ENCODE assay signal across 9 mouse cellular contexts in the genomic region with DNA sequence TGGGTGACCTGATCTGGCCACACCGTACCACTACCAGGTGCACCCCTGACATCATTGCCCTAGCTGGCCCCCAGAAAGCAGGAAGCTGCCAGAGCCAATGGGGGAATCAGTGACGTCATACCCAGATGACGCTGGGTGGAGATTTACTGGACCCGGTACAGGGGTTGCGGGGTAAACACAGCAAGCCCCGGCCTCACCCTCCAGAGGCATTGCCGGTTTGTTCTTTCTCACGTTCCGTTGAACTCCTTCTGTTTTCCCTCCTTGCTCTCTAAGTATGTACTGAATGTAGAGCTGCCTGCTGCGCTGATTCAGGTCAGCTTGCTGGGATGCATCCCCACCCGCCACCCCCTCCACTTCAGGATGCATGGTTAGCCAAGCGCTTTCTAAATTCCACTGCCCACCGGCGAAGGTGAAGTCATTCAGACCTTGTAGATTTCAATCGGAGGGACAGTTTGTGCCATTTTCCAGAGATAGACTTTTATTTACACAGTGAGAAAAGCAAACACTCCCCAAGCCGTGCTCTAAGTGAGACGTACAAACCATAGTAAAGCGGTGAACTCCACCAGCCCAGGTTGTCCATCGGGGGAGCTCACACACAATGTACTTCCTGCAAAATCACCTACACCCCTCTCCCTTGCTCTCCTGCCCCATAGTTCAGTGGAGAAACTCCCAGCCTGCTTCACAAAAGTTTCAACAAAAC.
A peak's percentile ranks its signal among the peaks of the same experiment; 100 is the strongest.
DNase-seq lines count a peak whose midpoint lies in the region; ATAC-seq and TF ChIP-seq lines count a peak whose summit lies in the region.
"Had no signal": no experiment of that assay in that cellular context is flagged by ENCODE, and none has a peak within 500 bp of the region (broad histone marks: within the 10 kb centered on the region; RNA-seq: fewer than 3 reads in every experiment).

No protein-coding gene starts in this region.

- no peak overlapping the region for H3K4me3 ChIP-seq in liver, adult 2 months (ENCODE audit: insufficient read depth, low read depth, low read length)
- no peak overlapping the region for H3K4me3 ChIP-seq in heart, embryonic 11.5 days (ENCODE audit: low read depth, low read length)
- H3K4me3 ChIP-seq in limb, embryonic 13.5 days: no peak overlapping the region
- H3K4me3 ChIP-seq in stomach, embryonic 15.5 days (replicated peaks): no peak overlapping the region
- H3K4me3 ChIP-seq in neural tube, embryonic 15.5 days (replicated peaks): no peak overlapping the region
- H3K4me3 ChIP-seq: erythroblast, embryonic 14.5 days had no signal

- no peaks in the 10 kb centered on the region for H3K9me3 ChIP-seq in heart, embryonic 11.5 days (replicated peaks; ENCODE audit: control insufficient read depth, low read length)
- H3K9me3 ChIP-seq in limb, embryonic 13.5 days: no peaks in the 10 kb centered on the region
- H3K9me3 ChIP-seq in stomach, embryonic 15.5 days: no peaks in the 10 kb centered on the region
- H3K9me3 ChIP-seq in neural tube, embryonic 15.5 days (replicated peaks): no peaks in the 10 kb centered on the region

- no peaks in the 10 kb centered on the region for H3K27me3 ChIP-seq in liver, adult 2 months (ENCODE audit: control insufficient read depth, insufficient read depth, low read length)
- H3K27me3 ChIP-seq in heart, embryonic 11.5 days (ENCODE audit: control insufficient read depth, insufficient read depth, low read length): no peaks in the 10 kb centered on the region
- H3K27me3 ChIP-seq in limb, embryonic 13.5 days: no peaks in the 10 kb centered on the region
- H3K27me3 ChIP-seq in stomach, embryonic 15.5 days (replicated peaks): no peaks in the 10 kb centered on the region
- H3K27me3 ChIP-seq in neural tube, embryonic 15.5 days (replicated peaks): no peaks in the 10 kb centered on the region

- no peak for DNase-seq in liver, adult 2 months (ENCODE audit: extremely low read depth, low read depth, low spot score)
- no peak for DNase-seq in liver
- DNase-seq in spleen, postnatal 10 days (ENCODE audit: low spot score in 2 of 2): no peak
- no peak for DNase-seq in right cerebral cortex, adult 18-20 months

- H3K27ac ChIP-seq in liver, adult 2 months (replicated peaks; ENCODE audit: insufficient read depth, low read depth, low read length): peak overlapping the region; percentile 19
- H3K27ac ChIP-seq in heart, embryonic 11.5 days (ENCODE audit: low read depth, low read length): peak overlapping the region; percentile 35
- H3K27ac ChIP-seq in limb, embryonic 13.5 days: peak overlapping the region; percentile 3; the same call in 1 of the 2 replicates
- H3K27ac ChIP-seq in stomach, embryonic 15.5 days: peak overlapping the region; percentile 13; the same call in 1 of the 2 replicates
- H3K27ac ChIP-seq in neural tube, embryonic 15.5 days (replicated peaks): no peak overlapping the region

- no peak overlapping the region for H3K9ac ChIP-seq in liver, adult 2 months (ENCODE audit: low read depth, low read length)
- no peak overlapping the region for H3K9ac ChIP-seq in heart, embryonic 11.5 days (ENCODE audit: low read depth, low read length)
- no peak overlapping the region for H3K9ac ChIP-seq in limb, embryonic 13.5 days
- no peak overlapping the region for H3K9ac ChIP-seq in stomach, embryonic 15.5 days
- H3K9ac ChIP-seq in neural tube, embryonic 15.5 days (replicated peaks): no peak overlapping the region

- 28% methylated on average over 19 of the region's 19 CpGs for WGBS in liver, adult 2 months
- 72% methylated on average over 19 of the region's 19 CpGs for WGBS in heart, embryonic 11.5 days (ENCODE audit: insufficient replicate concordance)
- WGBS in limb, embryonic 13.5 days: 82% methylated on average over 19 of the region's 19 CpGs
- WGBS in stomach, embryonic 15.5 days: 47% methylated on average over 19 of the region's 19 CpGs
- 81% methylated on average over 19 of the region's 19 CpGs for WGBS in neural tube, embryonic 15.5 days

- no peaks in the 10 kb centered on the region for H3K36me3 ChIP-seq in liver, adult 2 months (ENCODE audit: control insufficient read depth, insufficient read depth, low read length)
- no peaks in the 10 kb centered on the region for H3K36me3 ChIP-seq in heart, embryonic 11.5 days (ENCODE audit: control insufficient read depth, insufficient read depth, low read length)
- H3K36me3 ChIP-seq in limb, embryonic 13.5 days: no peaks in the 10 kb centered on the region
- H3K36me3 ChIP-seq in stomach, embryonic 15.5 days: no peaks in the 10 kb centered on the region
- H3K36me3 ChIP-seq in neural tube, embryonic 15.5 days: no peaks in the 10 kb centered on the region

- no peak overlapping the region for H3K4me2 ChIP-seq in heart, embryonic 11.5 days
- no peak overlapping the region for H3K4me2 ChIP-seq in limb, embryonic 13.5 days (replicated peaks)
- peak overlapping the region; percentile 27; the same call in 1 of the 2 replicates for H3K4me2 ChIP-seq in stomach, embryonic 15.5 days
- no peak overlapping the region for H3K4me2 ChIP-seq in neural tube, embryonic 15.5 days

- TF ChIP-seq CTCF in liver, adult 2 months (IDR thresholded peaks at IDR 0.05; ENCODE audit: low read depth, low read length): no peak

- no peak for ATAC-seq in heart, embryonic 11.5 days (replicated peaks; ENCODE audit: insufficient number of reproducible peaks, low FRiP score, low TSS enrichment)
- no peak for ATAC-seq in limb, embryonic 13.5 days (ENCODE audit: low FRiP score, low read depth)
- peak; percentile 18 for ATAC-seq in stomach, embryonic 15.5 days (ENCODE audit: insufficient read depth, low FRiP score, low read depth)
- no peak for ATAC-seq in neural tube, embryonic 15.5 days (ENCODE audit: low FRiP score)

- TF ChIP-seq POLR2A in liver, adult 2 months (IDR thresholded peaks at IDR 0.05; ENCODE audit: extremely low read depth, insufficient read depth, low read length): no peak

- no peaks in the 10 kb centered on the region; the same call in 1 of the 2 replicates for H3K4me1 ChIP-seq in liver, adult 2 months (ENCODE audit: control insufficient read depth, insufficient read depth, low read length)
- H3K4me1 ChIP-seq in heart, embryonic 11.5 days (ENCODE audit: control insufficient read depth, insufficient read depth, low read length): peaks cover 29% of the 10 kb centered on the region
- peaks cover 20% of the 10 kb centered on the region for H3K4me1 ChIP-seq in limb, embryonic 13.5 days
- peaks cover 37% of the 10 kb centered on the region for H3K4me1 ChIP-seq in stomach, embryonic 15.5 days
- H3K4me1 ChIP-seq in neural tube, embryonic 15.5 days: peaks cover 15% of the 10 kb centered on the region

- no peaks in the 10 kb centered on the region for H3K79me2 ChIP-seq in liver, adult 2 months (ENCODE audit: control insufficient read depth, insufficient read depth, low read length)
